Mouse (Mus musculus) R1 (cell line): ENCODE data around the gene Olfr986.

ENCODE experiments used
- DNase-seq: peaks from one replicate; pipeline ENCODE4 v3.0.0-alpha.2; 2018; ENCODE audit warnings: low read depth, low spot score

The Olfr986 gene

GRCm38 (mm10) chr9:40234233-40235072 lies 53.7 kb downstream of the Olfr986 start:
- no peak for DNase-seq

GRCm38 (mm10) chr9:40235220-40235619 lies 54.5 kb downstream of the Olfr986 start:
- no peak for DNase-seq
